Mouse (Mus musculus): ENCODE data around the gene Tekt1. TPM values are rescaled to one million over a fixed set of nuclear protein-coding genes. Genes with fewer than 3 reads are reported as not detected.

Tekt1 gene
- polyA plus RNA-seq, 1 experiment from 2014 or later, result 17.8 TPM

DNA sequence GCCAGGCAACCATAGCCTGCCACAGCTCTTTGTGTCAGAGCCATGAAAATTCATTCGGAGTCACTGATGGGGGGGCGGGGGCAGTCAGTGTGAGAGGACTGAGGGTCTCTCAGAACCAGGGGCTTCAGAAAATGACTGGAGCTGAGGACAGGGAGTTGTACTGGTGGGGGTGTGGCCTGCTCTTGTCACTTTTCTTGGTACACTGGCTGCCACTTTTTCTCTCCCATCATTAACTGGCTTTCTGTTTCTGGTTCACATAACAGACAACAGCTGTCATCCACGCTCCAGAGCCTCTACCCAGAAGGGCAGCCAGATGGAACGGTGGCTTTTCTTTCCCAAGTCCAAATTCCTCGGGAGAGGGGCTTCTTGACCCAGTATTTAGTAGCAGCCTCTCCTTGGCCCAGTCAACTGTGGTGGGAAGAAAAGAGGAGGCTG lies 23.8 kb downstream of the Tekt1 start:
- H3K9me3 ChIP-seq (ENCODE audit: control insufficient read depth, low read length), result no peaks in the 10 kb centered on the region
- no peaks in the 10 kb centered on the region for H3K36me3 ChIP-seq (ENCODE audit: control insufficient read depth, insufficient read depth, low read length)
- no peak overlapping the region for H3K4me2 ChIP-seq (ENCODE audit: low read depth, low read length)
- H3K27ac ChIP-seq (ENCODE audit: low read length), result no peak overlapping the region
- 41% methylated on average over 5 of the region's 5 CpGs for WGBS
- ATAC-seq (ENCODE audit: low read depth), result peak; percentile 51
- H3K9ac ChIP-seq (ENCODE audit: low read length), result no peak overlapping the region
- H3K4me3 ChIP-seq (ENCODE audit: low read length), result no peak overlapping the region
- peaks cover 7% of the 10 kb centered on the region for H3K4me1 ChIP-seq (replicated peaks; ENCODE audit: control insufficient read depth, insufficient read depth, low read length)
- no peaks in the 10 kb centered on the region for H3K27me3 ChIP-seq (ENCODE audit: control insufficient read depth, insufficient read depth, low read depth, low read length)

DNA sequence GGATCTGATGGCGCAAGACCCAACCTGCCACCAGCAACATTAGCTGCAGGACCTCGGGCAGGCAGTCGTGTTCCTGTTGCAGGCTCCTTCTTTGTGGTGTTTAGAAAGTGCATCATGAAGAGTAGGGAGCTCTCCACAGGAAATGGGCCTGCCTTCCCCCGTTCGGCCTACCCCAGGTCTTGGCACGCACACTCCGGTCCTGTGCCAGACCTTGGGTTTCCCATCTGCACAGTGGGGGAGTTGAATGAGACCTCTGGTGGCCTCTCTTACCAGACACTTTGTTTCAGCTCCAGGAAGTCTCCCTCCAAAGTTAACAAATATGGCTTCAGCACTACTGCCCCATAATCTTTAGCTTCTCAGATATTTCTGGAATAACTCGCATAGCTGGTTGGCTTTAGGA lies 25.5 kb downstream of the Tekt1 start:
- Histone ChIP-seq H3K4me2 (ENCODE audit: low read depth, low read length) (no peak overlapping the region), H3K27me3 (ENCODE audit: control insufficient read depth, insufficient read depth, low read depth, low read length) (no peaks in the 10 kb centered on the region), H3K4me3 (ENCODE audit: low read length) (no peak overlapping the region), H3K9ac (ENCODE audit: low read length) (no peak overlapping the region), H3K27ac (ENCODE audit: low read length) (no peak overlapping the region), H3K4me1 (replicated peaks; ENCODE audit: control insufficient read depth, insufficient read depth, low read length) (peaks cover 7% of the 10 kb centered on the region), H3K9me3 (ENCODE audit: control insufficient read depth, low read length) (no peaks in the 10 kb centered on the region), H3K36me3 (ENCODE audit: control insufficient read depth, insufficient read depth, low read length) (no peaks in the 10 kb centered on the region)
- peak; percentile 64 for ATAC-seq (ENCODE audit: low read depth)
- 65% methylated on average over 8 of the region's 8 CpGs for WGBS

DNA sequence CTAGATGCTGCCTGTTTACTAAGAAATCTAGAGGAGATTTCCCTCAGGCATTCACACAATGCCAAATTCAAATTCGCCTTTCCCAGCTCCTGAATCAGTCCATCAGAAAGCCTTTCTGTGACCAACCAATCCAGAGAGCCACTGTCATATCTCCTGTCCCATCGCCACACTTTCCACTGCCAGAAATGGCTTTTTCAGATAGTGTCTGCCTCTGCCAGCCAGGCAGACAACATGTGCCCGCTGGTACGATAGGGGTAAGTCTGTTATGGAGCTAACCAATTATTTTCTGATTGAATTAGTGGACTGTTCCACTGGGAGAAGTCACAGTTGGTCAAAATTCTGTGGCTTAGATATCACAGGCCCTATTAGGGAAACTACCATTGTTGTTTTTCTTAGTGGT lies 27.6 kb downstream of the Tekt1 start:
- H3K36me3 ChIP-seq (ENCODE audit: control insufficient read depth, insufficient read depth, low read length), result no peaks in the 10 kb centered on the region
- no peak for ATAC-seq (ENCODE audit: low read depth)
- H3K9ac ChIP-seq (ENCODE audit: low read length), result no peak overlapping the region
- no peaks in the 10 kb centered on the region for H3K9me3 ChIP-seq (ENCODE audit: control insufficient read depth, low read length)
- H3K4me3 ChIP-seq (ENCODE audit: low read length), result no peak overlapping the region
- H3K27me3 ChIP-seq (ENCODE audit: control insufficient read depth, insufficient read depth, low read depth, low read length), result no peaks in the 10 kb centered on the region
- peaks cover 7% of the 10 kb centered on the region for H3K4me1 ChIP-seq (replicated peaks; ENCODE audit: control insufficient read depth, insufficient read depth, low read length)
- H3K27ac ChIP-seq (ENCODE audit: low read length), result no peak overlapping the region
- 81% methylated on average over 4 of the region's 4 CpGs for WGBS
- H3K4me2 ChIP-seq (ENCODE audit: low read depth, low read length), result no peak overlapping the region

DNA sequence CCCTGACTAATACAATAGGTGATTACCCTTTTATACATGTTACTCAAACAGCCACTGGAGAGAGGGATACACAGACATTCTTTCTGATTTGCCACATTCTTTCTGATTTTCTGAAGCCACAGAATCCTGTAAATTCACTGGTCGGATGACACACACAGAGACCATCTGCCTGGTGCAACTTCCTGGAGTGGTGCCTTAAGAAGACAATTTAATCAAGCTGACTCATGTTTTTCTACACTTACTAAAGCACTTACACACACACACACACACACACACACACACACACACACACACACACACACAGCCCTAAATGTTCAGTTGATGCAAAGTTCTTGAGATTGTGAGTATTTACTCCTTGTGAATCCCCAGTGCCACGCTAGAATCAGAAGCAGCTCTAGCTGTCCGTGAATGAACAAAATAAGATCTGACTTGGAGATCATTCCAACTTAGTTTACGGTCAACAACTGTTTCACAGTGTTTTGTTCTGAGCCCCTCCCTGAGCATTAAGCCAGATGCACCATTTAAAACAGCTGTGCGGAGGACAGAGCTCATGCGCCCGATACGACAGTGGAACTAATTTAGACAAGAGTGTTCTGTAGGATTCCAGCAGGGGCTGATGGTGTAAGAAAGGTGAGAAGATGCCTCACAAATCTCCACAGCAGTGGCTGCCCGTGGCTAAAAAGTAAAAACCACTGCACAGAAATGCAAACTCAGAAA lies 29.1 kb downstream of the Tekt1 start:
- 73% methylated on average over 9 of the region's 9 CpGs for WGBS
- no peak overlapping the region for H3K27ac ChIP-seq (ENCODE audit: low read length)
- no peaks in the 10 kb centered on the region for H3K9me3 ChIP-seq (ENCODE audit: control insufficient read depth, low read length)
- no peaks in the 10 kb centered on the region for H3K36me3 ChIP-seq (ENCODE audit: control insufficient read depth, insufficient read depth, low read length)
- peaks cover 3% of the 10 kb centered on the region for H3K4me1 ChIP-seq (replicated peaks; ENCODE audit: control insufficient read depth, insufficient read depth, low read length)
- H3K27me3 ChIP-seq (ENCODE audit: control insufficient read depth, insufficient read depth, low read depth, low read length), result no peaks in the 10 kb centered on the region
- no peak overlapping the region for H3K9ac ChIP-seq (ENCODE audit: low read length)
- no peak overlapping the region for H3K4me2 ChIP-seq (ENCODE audit: low read depth, low read length)
- no peak overlapping the region for H3K4me3 ChIP-seq (ENCODE audit: low read length)
- no peak for ATAC-seq (ENCODE audit: low read depth)

DNA sequence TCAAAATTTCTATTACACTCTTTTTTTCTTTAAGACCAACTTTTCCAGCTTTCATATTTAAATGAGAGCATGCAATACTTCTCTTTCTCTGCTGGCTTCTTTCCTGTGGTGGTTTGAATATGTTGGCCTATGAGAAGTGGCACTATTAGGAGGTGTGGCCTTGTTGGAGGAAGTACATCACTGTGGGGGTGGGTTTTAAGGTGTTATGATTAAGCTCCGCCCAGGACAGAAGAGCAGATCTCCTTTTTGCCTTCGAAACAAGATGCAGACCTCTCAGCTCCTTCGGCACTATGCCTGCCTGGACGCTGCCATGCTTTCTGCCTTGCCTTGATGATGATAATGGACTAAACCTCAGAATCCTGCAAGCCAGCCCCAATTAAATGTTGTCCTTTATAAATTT lies 36.5 kb downstream of the Tekt1 start:
- ATAC-seq (ENCODE audit: low read depth), result no peak

DNA sequence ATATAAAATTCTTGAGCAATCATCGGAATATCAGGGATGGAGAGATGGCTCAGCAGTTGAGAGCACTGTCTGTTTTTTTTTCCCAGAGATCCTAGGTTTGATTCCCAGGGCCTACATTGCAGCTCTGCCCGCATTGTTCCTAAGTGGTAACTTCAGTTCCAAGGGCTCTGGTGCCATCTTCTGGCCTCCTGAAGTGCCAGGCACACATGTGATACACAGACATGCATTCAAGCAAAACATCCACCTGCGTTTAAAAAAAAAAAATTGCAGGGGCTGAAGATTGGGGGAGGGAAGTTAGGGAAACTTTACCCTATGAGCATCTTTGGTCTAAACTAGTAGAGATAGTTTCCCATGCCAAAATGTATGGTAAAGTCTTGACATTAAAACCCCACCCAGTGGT lies 37.8 kb downstream of the Tekt1 start:
- H3K27me3 ChIP-seq (ENCODE audit: control insufficient read depth, insufficient read depth, low read depth, low read length), result no peaks in the 10 kb centered on the region
- ATAC-seq (ENCODE audit: low read depth), result no peak
- no peaks in the 10 kb centered on the region for H3K4me1 ChIP-seq (replicated peaks; ENCODE audit: control insufficient read depth, insufficient read depth, low read length)
- no peak overlapping the region for H3K4me2 ChIP-seq (ENCODE audit: low read depth, low read length)
- no peak overlapping the region for H3K27ac ChIP-seq (ENCODE audit: low read length)
- H3K4me3 ChIP-seq (ENCODE audit: low read length), result no peak overlapping the region
- H3K9me3 ChIP-seq (ENCODE audit: control insufficient read depth, low read length), result no peaks in the 10 kb centered on the region
- H3K9ac ChIP-seq (ENCODE audit: low read length), result no peak overlapping the region
- 66% methylated on average over 3 of the region's 3 CpGs for WGBS
- no peaks in the 10 kb centered on the region for H3K36me3 ChIP-seq (ENCODE audit: control insufficient read depth, insufficient read depth, low read length)

More for the DNA sequence above, 36.5 kb downstream of the Tekt1 start:
- Histone ChIP-seq H3K4me3 (ENCODE audit: low read length) (no peak overlapping the region), H3K4me2 (ENCODE audit: low read depth, low read length) (no peak overlapping the region), H3K9ac (ENCODE audit: low read length) (no peak overlapping the region), H3K27me3 (ENCODE audit: control insufficient read depth, insufficient read depth, low read depth, low read length) (no peaks in the 10 kb centered on the region), H3K9me3 (ENCODE audit: control insufficient read depth, low read length) (no peaks in the 10 kb centered on the region), H3K27ac (ENCODE audit: low read length) (no peak overlapping the region), H3K4me1 (replicated peaks; ENCODE audit: control insufficient read depth, insufficient read depth, low read length) (no peaks in the 10 kb centered on the region), H3K36me3 (ENCODE audit: control insufficient read depth, insufficient read depth, low read length) (no peaks in the 10 kb centered on the region)
- 77% methylated on average over 4 of the region's 4 CpGs for WGBS

DNA sequence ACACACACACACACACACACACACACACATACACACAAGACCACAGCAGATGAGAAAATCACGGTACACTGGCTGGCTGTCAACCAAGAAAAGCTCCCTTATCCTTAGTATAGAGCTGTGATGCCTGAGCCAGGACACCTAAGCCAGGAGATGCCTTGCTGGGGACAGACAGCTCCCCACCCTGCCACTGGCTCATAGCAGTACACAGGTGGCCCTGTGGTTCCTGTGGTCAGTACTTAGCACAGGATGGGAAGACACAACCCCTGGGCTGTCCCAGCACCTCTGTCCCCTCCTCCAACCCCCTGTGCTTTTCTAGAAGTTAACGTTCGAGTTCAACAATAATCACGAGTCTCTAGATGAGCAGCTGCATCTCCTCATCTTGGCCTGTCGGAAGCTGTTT lies 44.2 kb downstream of the Tekt1 start:
- 58% methylated on average over 5 of the region's 5 CpGs for WGBS
- no peak for ATAC-seq (ENCODE audit: low read depth)

DNA sequence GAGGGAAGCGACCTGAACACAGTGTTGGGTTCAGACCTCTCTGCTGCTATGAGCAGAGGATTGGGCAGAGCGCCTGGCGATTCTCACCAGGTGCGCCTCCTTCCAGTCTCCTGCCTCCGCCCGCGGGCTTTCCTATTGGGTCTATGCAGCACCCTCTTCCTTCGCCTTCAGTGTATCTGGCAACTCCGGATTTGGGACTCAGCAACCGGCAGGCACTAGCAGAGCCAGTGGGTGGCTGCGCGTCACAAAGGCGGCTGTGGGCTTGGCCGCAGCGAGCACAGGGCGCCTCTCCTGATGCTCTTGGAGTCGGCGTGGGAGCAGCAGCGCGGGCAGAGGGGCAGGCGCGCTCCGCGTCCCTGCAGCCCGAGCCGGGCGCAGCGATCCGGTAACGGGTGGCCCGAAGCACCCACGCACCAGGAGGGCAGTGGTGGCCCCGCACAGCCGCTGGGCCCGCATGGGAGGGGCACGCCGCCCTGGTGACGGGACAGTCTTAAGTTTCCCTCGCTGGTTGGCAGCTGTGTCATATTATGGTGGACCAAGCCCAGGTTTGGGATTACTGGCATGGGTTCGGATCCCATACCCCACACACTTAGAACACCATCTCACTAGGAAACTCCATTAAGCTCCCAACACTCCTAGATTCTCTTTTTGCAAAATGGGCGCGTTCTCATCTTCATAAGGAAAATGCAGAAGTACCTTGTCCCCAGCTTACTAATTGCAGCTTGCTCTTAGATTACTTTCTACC lies 47.9 kb downstream of the Tekt1 start, which contains the start of gene Fbxo39:
Gene Fbxo39 (plus strand): TSS at position 294 of the 745 bp plus-strand sequence.
- WGBS, result 9% methylated on average over 42 of the region's 42 CpGs
- Histone ChIP-seq H3K4me1 (replicated peaks; ENCODE audit: control insufficient read depth, insufficient read depth, low read length) (peaks cover 3% of the 10 kb centered on the region; the same call in 1 of the 2 replicates), H3K27ac (ENCODE audit: low read length) (no peak within 1 kb of the TSS), H3K9ac (ENCODE audit: low read length) (no peak within 1 kb of the TSS), H3K9me3 (ENCODE audit: control insufficient read depth, low read length) (no peaks in the 10 kb centered on the region), H3K36me3 (ENCODE audit: control insufficient read depth, insufficient read depth, low read length) (no peaks in the 10 kb centered on the region), H3K4me3 (ENCODE audit: low read length) (peak within 1 kb of the TSS; percentile 26), H3K4me2 (ENCODE audit: low read depth, low read length) (peak within 1 kb of the TSS; percentile 44), H3K27me3 (ENCODE audit: control insufficient read depth, insufficient read depth, low read depth, low read length) (peaks cover 21% of the 10 kb centered on the region)
- ATAC-seq (ENCODE audit: low read depth), result no peak

More for the DNA sequence above, 44.2 kb downstream of the Tekt1 start:
- Histone ChIP-seq H3K27me3 (ENCODE audit: control insufficient read depth, insufficient read depth, low read depth, low read length) (peaks cover 21% of the 10 kb centered on the region), H3K9me3 (ENCODE audit: control insufficient read depth, low read length) (no peaks in the 10 kb centered on the region), H3K4me2 (ENCODE audit: low read depth, low read length) (no peak overlapping the region), H3K36me3 (ENCODE audit: control insufficient read depth, insufficient read depth, low read length) (no peaks in the 10 kb centered on the region), H3K4me1 (replicated peaks; ENCODE audit: control insufficient read depth, insufficient read depth, low read length) (peaks cover 3% of the 10 kb centered on the region; the same call in 1 of the 2 replicates), H3K9ac (ENCODE audit: low read length) (no peak overlapping the region), H3K27ac (ENCODE audit: low read length) (no peak overlapping the region), H3K4me3 (ENCODE audit: low read length) (no peak overlapping the region)

DNA sequence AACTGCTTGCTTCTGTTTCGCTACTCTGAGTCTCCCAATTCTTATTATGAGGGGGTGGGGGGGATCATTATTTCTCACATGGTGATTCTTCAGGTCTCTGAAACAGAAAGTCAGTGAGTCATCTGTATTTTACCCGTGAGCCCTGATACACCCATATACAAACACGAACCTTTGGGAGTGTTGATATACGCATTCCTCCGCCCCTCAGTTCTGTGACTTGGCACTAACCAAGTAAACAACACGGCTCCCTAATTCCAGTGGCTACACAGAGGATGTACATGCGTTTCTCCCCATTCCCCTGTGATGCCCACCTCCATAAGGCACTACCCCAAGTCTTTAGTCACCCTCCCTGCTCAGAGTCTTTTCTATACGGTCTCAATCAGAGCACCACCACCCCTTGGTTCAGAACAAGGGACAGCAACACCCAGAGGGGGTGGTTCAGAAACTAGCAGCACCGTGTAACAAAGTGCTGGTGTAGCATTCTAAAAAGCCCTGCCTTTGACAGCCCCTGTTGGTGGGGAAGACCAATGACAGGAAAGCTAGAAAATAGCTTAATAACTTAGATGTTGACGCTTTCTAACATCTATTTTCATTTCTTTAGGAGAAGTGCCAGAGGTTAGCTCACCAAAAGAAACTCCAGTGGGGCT lies 50.8 kb downstream of the Tekt1 start:
- Histone ChIP-seq H3K4me2 (ENCODE audit: low read depth, low read length) (no peak overlapping the region), H3K4me3 (ENCODE audit: low read length) (no peak overlapping the region), H3K36me3 (ENCODE audit: control insufficient read depth, insufficient read depth, low read length) (no peaks in the 10 kb centered on the region), H3K9me3 (ENCODE audit: control insufficient read depth, low read length) (no peaks in the 10 kb centered on the region), H3K9ac (ENCODE audit: low read length) (no peak overlapping the region), H3K27ac (ENCODE audit: low read length) (no peak overlapping the region), H3K27me3 (ENCODE audit: control insufficient read depth, insufficient read depth, low read depth, low read length) (peaks cover 21% of the 10 kb centered on the region), H3K4me1 (replicated peaks; ENCODE audit: control insufficient read depth, insufficient read depth, low read length) (peaks cover 3% of the 10 kb centered on the region; the same call in 1 of the 2 replicates)
- no peak for ATAC-seq (ENCODE audit: low read depth)
- 60% methylated on average over 10 of the region's 10 CpGs for WGBS
